Mouse (Mus musculus) heart, embryonic 13.5 days (tissue): ENCODE measurements around the gene Hdac8. TPM values are rescaled to one million over a fixed set of nuclear protein-coding genes. Genes with fewer than 3 reads are reported as not detected.

Experiments
- ATAC-seq: fragments of 200-750 bp; cut with Nextera tagmentation; 2 replicates; pipeline ENCODE4 v1.8.0; 2017; ENCODE audit warnings: moderate TSS enrichment; ENCODE audit not compliant: insufficient number of reproducible peaks, low FRiP score, low TSS enrichment; ENCODE audit errors: extremely low read depth
- H3K27ac ChIP-seq: fragments of 300-500 bp; sonication (generic); replicated peaks from 2 replicates; pipeline ENCODE4 v1.5.1; 2015; ENCODE audit warnings: moderate library complexity, mild to moderate bottlenecking, inconsistent platforms
- H3K27me3 ChIP-seq: fragments of 300-500 bp; sonication (generic); replicated peaks from 2 replicates; pipeline ENCODE4 v1.6.1; 2015; ENCODE audit warnings: mild to moderate bottlenecking, inconsistent platforms
- H3K36me3 ChIP-seq: fragments of 300-500 bp; sonication (generic); 2 replicates; pipeline ENCODE4 v1.6.1; 2015; ENCODE audit warnings: mild to moderate bottlenecking, inconsistent platforms
- H3K4me1 ChIP-seq: fragments of 300-500 bp; sonication (generic); 2 replicates; pipeline ENCODE4 v1.6.1; 2015; ENCODE audit warnings: inconsistent platforms
- H3K4me2 ChIP-seq: fragments of 300-500 bp; sonication (generic); 2 replicates; pipeline ENCODE4 v1.6.1; 2015; ENCODE audit warnings: inconsistent platforms, mild to moderate bottlenecking, moderate library complexity
- H3K4me3 ChIP-seq: fragments of 300-500 bp; sonication (generic); 2 replicates; pipeline ENCODE4 v1.5.1; 2015; ENCODE audit warnings: moderate library complexity, mild to moderate bottlenecking, inconsistent platforms
- H3K9ac ChIP-seq: fragments of 300-500 bp; sonication (generic); 2 replicates; pipeline ENCODE4 v1.6.1; 2015; ENCODE audit warnings: inconsistent platforms, mild to moderate bottlenecking, moderate library complexity
- H3K9me3 ChIP-seq: fragments of 300-500 bp; sonication (generic); 2 replicates; pipeline ENCODE4 v1.6.1; 2016; ENCODE audit warnings: inconsistent platforms
- WGBS: fragments of 180-500 bp; shearing (Covaris S2); methylation state at CpG from one replicate; pipeline ENCODE4 v1.1.7; 2015; ENCODE audit warnings: mixed read lengths; 5-methylcytosine and 5-hydroxymethylcytosine counted together
- polyA plus RNA-seq: library from polyadenylated mRNA; unstranded; fragments of >200 nt; fragmentation: Nextera tagmentation; extraction: Ambion mirVana; gene quantifications from 2 replicates; pipeline ENCODE4 v1.2.1, GENCODE M21; 2015

Gene Hdac8
- polyA plus RNA-seq, 1 experiment from 2014 or later = 5.8 TPM

DNA sequence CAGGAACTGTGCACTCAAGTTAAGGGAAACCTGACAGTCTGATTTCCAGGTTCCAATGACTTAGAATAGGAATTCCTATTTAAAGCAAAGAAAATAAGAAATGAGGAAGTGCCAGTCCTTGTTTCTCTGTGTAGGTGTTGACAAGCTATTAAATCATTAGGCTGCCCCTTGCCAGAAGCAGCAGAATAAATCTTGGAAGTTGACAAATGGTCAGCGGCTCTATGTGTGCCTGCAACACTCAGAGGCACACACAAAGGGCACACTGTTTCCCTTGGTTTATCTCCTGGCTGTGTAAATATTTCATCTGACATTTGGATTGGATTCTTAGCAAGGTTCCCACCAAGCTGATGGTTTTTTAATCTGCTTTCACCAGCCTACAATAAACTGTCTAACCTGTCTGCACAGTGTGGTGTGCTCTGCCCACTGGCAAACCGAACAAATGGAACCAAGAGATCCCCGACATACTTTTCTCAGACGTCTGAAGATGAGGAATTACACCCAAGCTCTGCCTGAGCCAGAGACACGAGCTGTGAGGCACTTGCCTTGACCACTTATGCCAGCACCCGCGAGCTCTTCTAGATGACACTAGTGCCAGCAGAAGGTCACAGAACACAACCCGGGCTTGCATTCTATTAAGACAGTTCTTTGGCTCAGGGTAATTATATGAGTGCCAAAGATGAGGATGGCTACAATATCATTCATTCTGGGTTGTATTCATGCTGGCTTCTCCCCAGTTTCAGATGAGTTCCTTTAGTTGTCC lies 165.6 kb downstream of the Hdac8 start:
- 0 out of 2 replicates have a peak overlapping the region, but pooled peaks have one; percentile 17 for H3K27ac ChIP-seq
- no peaks in the 10 kb centered on the region for H3K36me3 ChIP-seq
- ATAC-seq = no peak
- H3K4me1 ChIP-seq = 0 out of 2 replicates have a peak, but pooled peaks cover 10% of the 10 kb centered on the region
- no peak overlapping the region for H3K4me3 ChIP-seq
- WGBS = 47% methylated on average over 8 of the region's 8 CpGs
- H3K4me2 ChIP-seq = no peak overlapping the region
- H3K9ac ChIP-seq = no peak overlapping the region
- no peaks in the 10 kb centered on the region for H3K9me3 ChIP-seq
- H3K27me3 ChIP-seq = peaks cover 29% of the 10 kb centered on the region

DNA sequence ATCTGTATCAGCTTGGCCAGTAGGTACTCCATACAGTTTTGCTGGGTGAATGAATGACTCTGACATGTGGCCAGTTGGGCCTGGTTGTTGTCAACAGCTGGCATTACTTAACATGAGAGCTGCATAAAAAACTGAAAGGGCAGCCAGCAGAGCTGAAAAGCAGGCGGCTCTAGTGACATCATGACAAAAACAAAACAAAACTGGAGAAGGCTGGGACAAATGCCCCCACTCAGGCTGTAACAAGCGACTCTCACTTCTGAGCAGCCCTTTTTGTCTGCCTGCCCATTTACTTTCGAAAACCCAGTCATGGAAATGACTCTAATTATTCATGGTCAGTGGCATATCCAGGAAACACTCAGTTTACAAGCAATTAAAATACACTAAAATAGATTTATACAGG lies 185.5 kb downstream of the Hdac8 start:
- 46% methylated on average over 3 of the region's 3 CpGs for WGBS
- peaks cover 5% of the 10 kb centered on the region; the same call in 1 of the 2 replicates for H3K4me1 ChIP-seq
- ATAC-seq = no peak
- H3K27ac ChIP-seq = no peak overlapping the region
- H3K27me3 ChIP-seq = peaks cover 30% of the 10 kb centered on the region
- H3K4me3 ChIP-seq = no peak overlapping the region
- H3K36me3 ChIP-seq = no peaks in the 10 kb centered on the region
- no peak overlapping the region for H3K4me2 ChIP-seq
- H3K9me3 ChIP-seq = no peaks in the 10 kb centered on the region
- no peak overlapping the region for H3K9ac ChIP-seq

GRCm38 (mm10) chrX:102319252-102319651 lies 185.9 kb downstream of the Hdac8 start:
- Histone ChIP-seq H3K9me3 (no peaks in the 10 kb centered on the region), H3K4me3 (no peak overlapping the region), H3K27me3 (peaks cover 30% of the 10 kb centered on the region), H3K27ac (no peak overlapping the region), H3K4me1 (peaks cover 3% of the 10 kb centered on the region; the same call in 1 of the 2 replicates), H3K36me3 (no peaks in the 10 kb centered on the region), H3K4me2 (no peak overlapping the region), H3K9ac (no peak overlapping the region)
- no peak for ATAC-seq

- 61% methylated on average over 5 of the region's 5 CpGs for WGBS
- peaks cover 34% of the 10 kb centered on the region for H3K27me3 ChIP-seq
- no peaks in the 10 kb centered on the region for H3K4me1 ChIP-seq
- no peak overlapping the region for H3K4me2 ChIP-seq
- H3K27ac ChIP-seq = no peak overlapping the region
- H3K9ac ChIP-seq = no peak overlapping the region
- H3K36me3 ChIP-seq = no peaks in the 10 kb centered on the region
- no peak for ATAC-seq
- no peaks in the 10 kb centered on the region for H3K9me3 ChIP-seq
- H3K4me3 ChIP-seq = no peak overlapping the region
These were observed 186.4 kb downstream of the Hdac8 start for GRCm38 (mm10) chrX:102318782-102319181.

- Histone ChIP-seq H3K4me3 (no peak overlapping the region), H3K9me3 (no peaks in the 10 kb centered on the region), H3K4me1 (peaks cover 10% of the 10 kb centered on the region), H3K9ac (no peak overlapping the region), H3K4me2 (no peak overlapping the region), H3K27me3 (peaks cover 35% of the 10 kb centered on the region), H3K36me3 (no peaks in the 10 kb centered on the region), H3K27ac (no peak overlapping the region)
- no peak for ATAC-seq
- WGBS = 77% methylated on average over 3 of the region's 3 CpGs
These were observed 194.0 kb downstream of the Hdac8 start for GRCm38 (mm10) chrX:102311119-102311518.

DNA sequence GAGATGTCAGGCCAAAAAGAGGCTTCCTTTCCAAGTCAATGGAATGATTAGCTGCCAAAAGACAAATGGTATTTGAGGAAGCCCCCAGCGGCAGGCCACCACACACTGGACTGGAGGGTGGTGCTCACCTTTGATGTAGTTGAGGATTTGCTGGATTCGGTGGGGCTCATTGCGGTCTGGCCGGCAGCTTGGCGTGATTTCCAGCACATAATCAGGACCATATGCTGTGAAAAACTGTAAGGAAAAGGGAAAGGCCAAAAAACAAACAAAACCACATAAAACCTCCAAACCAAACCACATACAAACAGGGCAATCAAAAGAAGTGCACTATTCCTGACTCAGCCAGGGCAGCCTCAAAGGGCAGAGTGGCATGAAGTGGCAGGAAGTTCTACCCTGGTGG lies 197.6 kb downstream of the Hdac8 start:
- WGBS = 65% methylated on average over 5 of the region's 5 CpGs
- H3K27ac ChIP-seq = no peak overlapping the region

DNA sequence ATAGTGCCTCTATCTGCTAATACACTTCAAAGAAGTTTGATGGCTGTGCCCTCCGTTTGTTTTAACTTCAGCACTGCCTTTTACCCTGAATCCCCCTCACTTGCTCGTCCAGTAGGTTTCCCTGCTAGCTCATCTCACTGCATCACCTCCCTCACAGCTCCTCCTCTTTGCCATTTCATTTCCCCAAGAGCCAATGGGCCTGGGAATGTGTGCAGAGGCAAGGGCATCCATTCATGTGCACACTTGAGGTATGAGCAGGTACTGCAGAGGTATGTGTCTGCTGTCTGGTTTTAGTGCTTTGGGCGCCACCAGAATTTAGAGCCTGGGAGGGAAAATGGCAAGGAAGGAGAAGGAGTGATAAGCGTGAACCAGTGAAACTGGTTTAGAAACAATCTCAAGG lies 199.4 kb downstream of the Hdac8 start:
- peaks cover 38% of the 10 kb centered on the region for H3K27me3 ChIP-seq

More for the DNA sequence above, 197.6 kb downstream of the Hdac8 start:
- H3K27me3 ChIP-seq = peaks cover 41% of the 10 kb centered on the region
- no peak overlapping the region for H3K4me2 ChIP-seq
- no peak overlapping the region for H3K4me3 ChIP-seq
- H3K4me1 ChIP-seq = peaks cover 19% of the 10 kb centered on the region
- no peaks in the 10 kb centered on the region for H3K9me3 ChIP-seq
- H3K36me3 ChIP-seq = no peaks in the 10 kb centered on the region
- ATAC-seq = no peak
- H3K9ac ChIP-seq = no peak overlapping the region

GRCm38 (mm10) chrX:102304914-102305313 lies 200.2 kb downstream of the Hdac8 start:
- 58% methylated on average over 4 of the region's 4 CpGs for WGBS
- H3K27ac ChIP-seq = 0 out of 2 replicates have a peak overlapping the region, but pooled peaks have one; percentile 36
- H3K4me3 ChIP-seq = no peak overlapping the region
- H3K9me3 ChIP-seq = no peaks in the 10 kb centered on the region
- no peak overlapping the region for H3K9ac ChIP-seq
- peaks cover 38% of the 10 kb centered on the region for H3K27me3 ChIP-seq
- H3K4me2 ChIP-seq = no peak overlapping the region
- H3K4me1 ChIP-seq = peaks cover 21% of the 10 kb centered on the region
- ATAC-seq = no peak
- H3K36me3 ChIP-seq = no peaks in the 10 kb centered on the region

More for the DNA sequence above, 199.4 kb downstream of the Hdac8 start:
- H3K9me3 ChIP-seq = no peaks in the 10 kb centered on the region
- peaks cover 21% of the 10 kb centered on the region for H3K4me1 ChIP-seq
- ATAC-seq = no peak
- H3K9ac ChIP-seq = no peak overlapping the region
- H3K27ac ChIP-seq = no peak overlapping the region; the same call in 1 of the 2 replicates
- no peaks in the 10 kb centered on the region for H3K36me3 ChIP-seq
- H3K4me2 ChIP-seq = no peak overlapping the region
- WGBS = 62% methylated on average over 4 of the region's 4 CpGs
- no peak overlapping the region for H3K4me3 ChIP-seq

- H3K27ac ChIP-seq = no peak overlapping the region
- ATAC-seq = no peak
- H3K9me3 ChIP-seq = no peaks in the 10 kb centered on the region
- H3K4me1 ChIP-seq = peaks cover 13% of the 10 kb centered on the region
- no peaks in the 10 kb centered on the region for H3K36me3 ChIP-seq
- H3K27me3 ChIP-seq = peaks cover 31% of the 10 kb centered on the region
- no peak overlapping the region for H3K9ac ChIP-seq
- WGBS = 39% methylated on average over 3 of the region's 3 CpGs
- H3K4me2 ChIP-seq = no peak overlapping the region
- no peak overlapping the region for H3K4me3 ChIP-seq
These were observed 202.7 kb downstream of the Hdac8 start for GRCm38 (mm10) chrX:102302476-102302875.

DNA sequence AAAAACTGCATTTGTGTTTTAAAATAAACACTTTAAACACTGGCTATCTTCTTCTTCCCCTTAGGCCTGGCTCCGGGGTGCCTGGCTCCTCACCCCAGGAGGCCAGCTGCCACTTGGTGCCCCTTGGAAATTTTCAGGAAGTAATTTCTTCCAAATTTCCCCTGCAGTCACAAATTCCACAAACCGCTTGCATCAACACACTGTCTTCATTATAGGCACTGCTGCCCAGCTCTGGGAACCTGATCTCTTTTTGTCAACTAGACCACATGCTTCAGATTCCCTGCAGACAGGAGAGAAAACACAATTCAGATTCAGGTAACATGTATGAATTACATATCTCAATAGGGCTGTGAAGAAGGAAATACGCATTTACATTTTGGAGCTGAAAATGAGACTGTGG lies 220.3 kb downstream of the Hdac8 start:
- no peak overlapping the region for H3K27ac ChIP-seq
- 66% methylated on average over 3 of the region's 3 CpGs for WGBS
- H3K4me1 ChIP-seq = peaks cover 8% of the 10 kb centered on the region
- ATAC-seq = no peak
- no peaks in the 10 kb centered on the region for H3K9me3 ChIP-seq
- H3K36me3 ChIP-seq = no peaks in the 10 kb centered on the region
- no peak overlapping the region for H3K4me2 ChIP-seq
- peaks cover 23% of the 10 kb centered on the region; the same call in 1 of the 2 replicates for H3K27me3 ChIP-seq
- H3K4me3 ChIP-seq = no peak overlapping the region
- no peak overlapping the region for H3K9ac ChIP-seq

DNA sequence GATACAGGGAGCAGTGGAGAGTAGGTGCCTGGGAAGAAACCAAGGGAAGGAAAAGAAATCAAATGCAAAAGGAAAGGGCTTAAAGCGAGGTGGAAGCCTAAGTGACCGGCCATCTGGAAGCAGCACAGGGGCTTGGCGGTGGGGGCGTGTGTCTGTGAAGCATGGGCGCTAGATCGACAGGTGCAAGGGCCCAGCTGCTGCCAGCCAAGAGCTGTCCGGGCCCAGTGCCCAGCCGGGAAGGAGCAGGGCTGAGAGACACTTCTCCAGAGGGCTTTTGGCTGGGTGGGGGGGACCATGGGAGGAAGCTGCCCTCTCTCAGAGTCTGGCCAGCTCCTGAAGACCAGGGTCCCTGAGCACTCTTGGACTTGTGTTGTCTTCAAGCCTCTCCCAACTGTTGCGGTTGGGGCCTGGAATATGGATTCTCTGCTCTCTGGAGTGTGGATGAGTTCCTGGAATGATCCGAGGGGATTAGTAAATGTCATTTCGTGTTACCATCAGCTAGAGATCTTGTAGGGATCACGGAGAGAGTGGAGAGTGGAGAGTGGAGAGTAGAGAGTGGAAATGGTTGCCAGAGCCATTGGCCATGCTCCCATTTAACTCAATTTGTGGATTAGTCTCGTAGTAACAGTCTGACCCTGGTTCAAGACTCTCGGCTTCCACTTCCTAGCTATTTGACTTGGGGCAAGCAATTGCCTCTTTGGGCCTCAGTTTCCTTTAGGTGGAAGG lies 242.4 kb downstream of the Hdac8 start:
- no peak overlapping the region for H3K4me3 ChIP-seq
- H3K4me1 ChIP-seq = no peaks in the 10 kb centered on the region
- ATAC-seq = no peak
- H3K9me3 ChIP-seq = no peaks in the 10 kb centered on the region
- H3K9ac ChIP-seq = no peak overlapping the region
- no peaks in the 10 kb centered on the region for H3K36me3 ChIP-seq
- 76% methylated on average over 14 of the region's 14 CpGs for WGBS
- H3K4me2 ChIP-seq = no peak overlapping the region
- H3K27me3 ChIP-seq = peaks cover 54% of the 10 kb centered on the region
- H3K27ac ChIP-seq = no peak overlapping the region
